Mouse (Mus musculus): ENCODE measurements around the gene Hexim1. TPM values are rescaled to one million over a fixed set of nuclear protein-coding genes. Genes with fewer than 3 reads are reported as not detected.
A peak's percentile ranks its signal among the peaks of the same experiment; 100 is the strongest.

The Hexim1 gene
- total and polyA plus RNA-seq, 2 experiments, result 10.2 to 12.1 TPM

GRCm38 (mm10) chr11:103076581-103076980 is 39.5 kb upstream of the Hexim1 start:
- 89% methylated on average over 8 of the region's 8 CpGs for WGBS
- no peak overlapping the region for H3K4me3 ChIP-seq (ENCODE audit: insufficient read depth, low read depth, low read length)
- H3K9ac ChIP-seq (ENCODE audit: low read depth, low read length), result no peak overlapping the region
- H3K27ac ChIP-seq (replicated peaks; ENCODE audit: insufficient read depth, low read depth, low read length), result no peak overlapping the region
- H3K4me1 ChIP-seq (ENCODE audit: control insufficient read depth, insufficient read depth, low read length), result no peaks in the 10 kb centered on the region
- peaks cover 6% of the 10 kb centered on the region for H3K27me3 ChIP-seq (ENCODE audit: control insufficient read depth, insufficient read depth, low read length)
- H3K79me2 ChIP-seq (ENCODE audit: control insufficient read depth, insufficient read depth, low read length), result no peaks in the 10 kb centered on the region
- no peaks in the 10 kb centered on the region for H3K36me3 ChIP-seq (ENCODE audit: control insufficient read depth, insufficient read depth, low read length)
- TF ChIP-seq POLR2A (IDR thresholded peaks at IDR 0.05; ENCODE audit: extremely low read depth, insufficient read depth, low read length), result no peak
- no peak for TF ChIP-seq CTCF (IDR thresholded peaks at IDR 0.05; ENCODE audit: low read depth, low read length)
- no peak for DNase-seq (ENCODE audit: extremely low read depth, low read depth, low spot score)

GRCm38 (mm10) chr11:103078131-103078530 is 37.9 kb upstream of the Hexim1 start:
- WGBS, result 88% methylated on average over 11 of the region's 11 CpGs
- H3K27me3 ChIP-seq (ENCODE audit: control insufficient read depth, insufficient read depth, low read length), result peaks cover 6% of the 10 kb centered on the region
- no peak for TF ChIP-seq CTCF (IDR thresholded peaks at IDR 0.05; ENCODE audit: low read depth, low read length)
- TF ChIP-seq POLR2A (IDR thresholded peaks at IDR 0.05; ENCODE audit: extremely low read depth, insufficient read depth, low read length), result no peak
- H3K27ac ChIP-seq (replicated peaks; ENCODE audit: insufficient read depth, low read depth, low read length), result no peak overlapping the region
- DNase-seq (ENCODE audit: extremely low read depth, low read depth, low spot score), result no peak
- no peak overlapping the region for H3K9ac ChIP-seq (ENCODE audit: low read depth, low read length)
- no peaks in the 10 kb centered on the region for H3K4me1 ChIP-seq (ENCODE audit: control insufficient read depth, insufficient read depth, low read length)
- H3K4me3 ChIP-seq (ENCODE audit: insufficient read depth, low read depth, low read length), result no peak overlapping the region
- no peaks in the 10 kb centered on the region for H3K79me2 ChIP-seq (ENCODE audit: control insufficient read depth, insufficient read depth, low read length)
- H3K36me3 ChIP-seq (ENCODE audit: control insufficient read depth, insufficient read depth, low read length), result no peaks in the 10 kb centered on the region

DNA sequence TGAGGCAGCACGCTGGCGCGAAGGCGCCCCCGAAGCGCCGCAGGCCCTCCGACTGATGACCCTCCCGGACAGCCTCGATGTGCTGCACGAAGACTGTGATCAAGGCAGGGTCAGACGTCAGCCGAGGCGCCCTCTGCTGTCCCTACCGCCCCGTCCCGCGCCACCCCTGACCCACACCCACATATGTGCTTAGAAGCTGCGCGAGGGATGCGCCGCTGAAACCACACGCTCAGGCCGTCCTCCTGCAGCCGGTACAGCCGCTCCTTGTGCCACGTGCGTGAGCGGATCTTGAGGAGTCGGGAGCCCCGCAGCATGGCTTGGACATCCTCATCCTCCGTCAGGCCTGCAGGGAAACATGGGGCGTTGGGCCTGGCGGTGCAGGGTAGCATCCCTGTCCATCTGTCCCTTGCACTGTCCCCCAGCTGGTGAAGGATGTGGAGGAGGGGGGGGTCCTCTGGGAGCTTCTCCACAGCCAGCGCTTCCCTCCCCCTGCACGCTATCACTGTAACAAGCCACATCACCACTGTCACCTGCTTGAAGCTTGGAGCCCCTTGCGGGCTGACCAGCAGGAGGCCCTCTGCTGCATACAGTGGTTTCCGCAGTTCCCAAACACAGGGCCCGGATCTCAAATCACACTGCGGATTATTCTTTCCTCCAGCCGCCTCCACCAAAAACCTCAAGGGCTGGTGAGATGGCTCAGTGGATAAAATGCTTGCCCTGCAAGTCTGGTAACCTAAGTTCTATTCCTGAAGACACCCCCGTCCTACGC is 35.5 kb upstream of the Hexim1 start:
- no peaks in the 10 kb centered on the region for H3K79me2 ChIP-seq (ENCODE audit: control insufficient read depth, insufficient read depth, low read length)
- H3K36me3 ChIP-seq (ENCODE audit: control insufficient read depth, insufficient read depth, low read length), result no peaks in the 10 kb centered on the region
- no peak overlapping the region for H3K9ac ChIP-seq (ENCODE audit: low read depth, low read length)
- H3K27me3 ChIP-seq (ENCODE audit: control insufficient read depth, insufficient read depth, low read length), result peaks cover 6% of the 10 kb centered on the region
- DNase-seq (ENCODE audit: extremely low read depth, low read depth, low spot score), result no peak
- TF ChIP-seq CTCF (IDR thresholded peaks at IDR 0.05; ENCODE audit: low read depth, low read length) (0 out of 2 replicates have a peak, but pooled peaks have one; percentile 6), POLR2A (IDR thresholded peaks at IDR 0.05; ENCODE audit: extremely low read depth, insufficient read depth, low read length) (no peak)
- H3K27ac ChIP-seq (replicated peaks; ENCODE audit: insufficient read depth, low read depth, low read length), result no peak overlapping the region
- no peak overlapping the region for H3K4me3 ChIP-seq (ENCODE audit: insufficient read depth, low read depth, low read length)
- WGBS, result 10% methylated on average over 43 of the region's 43 CpGs
- no peaks in the 10 kb centered on the region for H3K4me1 ChIP-seq (ENCODE audit: control insufficient read depth, insufficient read depth, low read length)

DNA sequence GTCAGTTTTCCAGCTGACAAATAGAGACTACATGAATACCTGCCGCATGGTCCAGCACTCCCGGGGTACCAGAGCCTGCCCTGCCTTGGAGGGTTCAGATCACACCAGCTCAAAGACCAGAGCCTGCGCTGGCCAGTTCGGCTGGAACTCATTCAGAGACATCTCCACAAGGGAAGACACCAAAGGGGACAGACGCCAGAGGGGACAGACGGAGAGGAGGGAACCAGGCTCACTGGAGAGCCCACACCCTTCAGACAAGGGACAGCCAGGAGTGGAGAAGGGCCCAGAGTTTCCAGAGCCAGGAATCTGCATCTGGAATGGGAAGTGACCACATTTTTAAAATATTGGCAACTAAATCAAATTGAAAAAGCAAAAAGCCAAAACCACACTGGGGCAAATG is 34.4 kb upstream of the Hexim1 start:
- TF ChIP-seq POLR2A (IDR thresholded peaks at IDR 0.05; ENCODE audit: extremely low read depth, insufficient read depth, low read length), result no peak
- no peak for TF ChIP-seq CTCF (IDR thresholded peaks at IDR 0.05; ENCODE audit: low read depth, low read length)
- H3K27ac ChIP-seq (replicated peaks; ENCODE audit: insufficient read depth, low read depth, low read length), result no peak overlapping the region
- H3K9ac ChIP-seq (ENCODE audit: low read depth, low read length), result no peak overlapping the region
- H3K27me3 ChIP-seq (ENCODE audit: control insufficient read depth, insufficient read depth, low read length), result peaks cover 6% of the 10 kb centered on the region
- no peak for DNase-seq (ENCODE audit: extremely low read depth, low read depth, low spot score)
- H3K4me1 ChIP-seq (ENCODE audit: control insufficient read depth, insufficient read depth, low read length), result no peaks in the 10 kb centered on the region
- no peaks in the 10 kb centered on the region for H3K79me2 ChIP-seq (ENCODE audit: control insufficient read depth, insufficient read depth, low read length)
- H3K36me3 ChIP-seq (ENCODE audit: control insufficient read depth, insufficient read depth, low read length), result no peaks in the 10 kb centered on the region
- WGBS, result 74% methylated on average over 6 of the region's 6 CpGs
- no peak overlapping the region for H3K4me3 ChIP-seq (ENCODE audit: insufficient read depth, low read depth, low read length)

DNA sequence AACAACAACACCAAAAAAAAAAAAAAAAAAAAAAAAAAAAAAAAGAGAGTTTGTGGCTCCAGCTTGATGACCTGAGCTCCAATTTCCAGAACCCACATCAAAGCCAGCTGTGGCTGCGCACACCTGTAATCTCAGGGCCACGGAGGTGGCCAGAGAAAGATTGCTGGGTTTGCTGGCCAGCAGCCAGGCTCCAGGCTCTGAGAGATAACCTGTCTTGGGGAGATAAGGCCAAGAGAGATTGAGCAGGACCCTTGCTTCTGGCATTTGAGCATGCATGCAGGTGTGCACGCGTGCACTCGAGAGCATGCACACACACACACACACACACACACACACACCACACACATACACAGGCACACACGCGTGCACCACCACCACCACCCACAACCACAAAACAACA is 22.7 kb upstream of the Hexim1 start:
- TF ChIP-seq POLR2A (IDR thresholded peaks at IDR 0.05; ENCODE audit: extremely low read depth, insufficient read depth, low read length), result no peak
- TF ChIP-seq CTCF (IDR thresholded peaks at IDR 0.05; ENCODE audit: low read depth, low read length), result no peak
- no peak overlapping the region for H3K9ac ChIP-seq (ENCODE audit: low read depth, low read length)
- H3K4me1 ChIP-seq (ENCODE audit: control insufficient read depth, insufficient read depth, low read length), result no peaks in the 10 kb centered on the region
- DNase-seq (ENCODE audit: extremely low read depth, low read depth, low spot score), result no peak
- 79% methylated on average over 7 of the region's 7 CpGs for WGBS
- no peak overlapping the region for H3K27ac ChIP-seq (replicated peaks; ENCODE audit: insufficient read depth, low read depth, low read length)
- H3K27me3 ChIP-seq (ENCODE audit: control insufficient read depth, insufficient read depth, low read length), result no peaks in the 10 kb centered on the region
- H3K79me2 ChIP-seq (ENCODE audit: control insufficient read depth, insufficient read depth, low read length), result no peaks in the 10 kb centered on the region
- H3K36me3 ChIP-seq (ENCODE audit: control insufficient read depth, insufficient read depth, low read length), result no peaks in the 10 kb centered on the region
- H3K4me3 ChIP-seq (ENCODE audit: insufficient read depth, low read depth, low read length), result no peak overlapping the region
